Comparison of ENCODE assay signal across 20 mouse cellular contexts in the genomic region with DNA sequence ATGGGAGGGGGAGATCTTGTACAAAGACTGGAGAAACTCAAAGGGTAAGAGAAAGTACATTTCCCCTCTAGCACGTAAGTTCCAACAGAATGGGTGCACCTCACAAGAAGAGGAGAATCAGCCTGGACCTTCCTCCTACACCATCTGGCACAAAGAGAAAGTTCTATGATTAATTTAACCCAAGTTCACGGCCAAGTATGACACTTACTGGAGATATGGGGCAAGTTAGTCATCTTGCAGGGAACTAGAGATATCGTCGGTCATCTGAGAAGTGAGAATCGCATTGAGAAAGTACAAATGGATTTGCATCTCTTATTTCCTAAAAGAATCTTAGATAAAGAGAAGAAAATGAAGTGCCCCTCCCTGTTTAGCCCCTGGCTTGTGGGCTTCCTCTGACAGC.
A peak's percentile ranks its signal among the peaks of the same experiment; 100 is the strongest.
DNase-seq lines count a peak whose midpoint lies in the region; ATAC-seq and TF ChIP-seq lines count a peak whose summit lies in the region.
"Had no signal": no experiment of that assay in that cellular context is flagged by ENCODE, and none has a peak within 500 bp of the region (broad histone marks: within the 10 kb centered on the region; RNA-seq: fewer than 3 reads in every experiment).

No protein-coding gene starts in this region.

- no peak for TF ChIP-seq RAD21 in CH12.LX (IDR thresholded peaks at IDR 0.05; ENCODE audit: low read depth, low read length)

- TF ChIP-seq POLR2A in CH12.LX (IDR thresholded peaks at IDR 0.05; ENCODE audit: low read depth, low read length), result no peak

- H3K36me3 ChIP-seq in heart, embryonic 12.5 days, result no peaks in the 10 kb centered on the region
- H3K36me3 ChIP-seq in heart, postnatal 0 days (replicated peaks; ENCODE audit: control insufficient read depth, insufficient read depth, low read length), result no peaks in the 10 kb centered on the region
- no peaks in the 10 kb centered on the region for H3K36me3 ChIP-seq in CH12.LX (replicated peaks in 1 of 2; ENCODE audit: control insufficient read depth in 1 of 2, insufficient read depth in 1 of 2, low read length in 1 of 2)
- no peaks in the 10 kb centered on the region for H3K36me3 ChIP-seq in limb, embryonic 10.5 days
- H3K36me3 ChIP-seq in midbrain, embryonic 13.5 days, result no peaks in the 10 kb centered on the region
- H3K36me3 ChIP-seq: embryonic facial prominence, embryonic 12.5 days; hindbrain, embryonic 13.5 days; liver, embryonic 15.5 days; midbrain, embryonic 15.5 days; neural tube, embryonic 15.5 days had no signal

- dilution Hi-C loops in CH12.LX (cut with MboI; ENCODE audit: extremely low pct_ligation_motif_present, extremely low pct_unique_long_range_greater_than_20kb, low sequenced_read_pairs), result no loop called here

- no peak for DNase-seq in heart, postnatal 10 days
- DNase-seq in heart, postnatal 0 days (ENCODE audit: low spot score), result no peak
- no peak for DNase-seq in heart, adult 11 months
- DNase-seq in CH12.LX (ENCODE audit: extremely low read depth), result no peak
- DNase-seq in limb, embryonic 10.5 days (ENCODE audit: low spot score), result no peak
- DNase-seq: B cell, adult 2 months; cerebellum, adult 9-10 months; gastrocnemius, postnatal 36 days; right cerebral cortex, postnatal 14 days; thymus, postnatal 4 days had no signal

- no peak for TF ChIP-seq EP300 in heart, postnatal 0 days (IDR thresholded peaks at IDR 0.05; ENCODE audit: low read depth)
- no peak for TF ChIP-seq EP300 in CH12.LX (IDR thresholded peaks at IDR 0.05; ENCODE audit: low read length)

- TF ChIP-seq CTCF in heart, postnatal 0 days (IDR thresholded peaks at IDR 0.05; ENCODE audit: low read depth), result no peak
- no peak for TF ChIP-seq CTCF in CH12.LX (conservative IDR thresholded peaks at IDR 0.05 in 1 of 2, IDR thresholded peaks at IDR 0.05 in 1 of 2; ENCODE audit: low read depth in 2 of 2, low read length in 2 of 2)

- intact Hi-C loops in heart, postnatal 10 days (cut with DNase I), result loop anchor here (5.0 kb wide), 1 partner anchor 195 kb away; no protein-coding TSS in a partner anchor

- 74% methylated on average over 5 of the region's 5 CpGs for WGBS in heart, embryonic 12.5 days
- 29% methylated on average over 5 of the region's 5 CpGs for WGBS in heart, postnatal 0 days
- WGBS in limb, embryonic 10.5 days, result 96% methylated on average over 5 of the region's 5 CpGs
- 96% methylated on average over 5 of the region's 5 CpGs for WGBS in midbrain, embryonic 13.5 days

- no peaks in the 10 kb centered on the region for H3K79me2 ChIP-seq in CH12.LX (replicated peaks; ENCODE audit: control insufficient read depth, extremely low read depth, insufficient read depth, poor library complexity, severe bottlenecking)

- H3K27ac ChIP-seq in heart, embryonic 12.5 days (ENCODE audit: poor library complexity, severe bottlenecking), result peak overlapping the region; percentile 69; the same call in 1 of the 2 replicates
- peak overlapping the region; percentile 69 for H3K27ac ChIP-seq in heart, postnatal 0 days (ENCODE audit: low read depth)
- H3K27ac ChIP-seq in CH12.LX (ENCODE audit: insufficient read depth, low read depth), result no peak overlapping the region
- H3K27ac ChIP-seq in limb, embryonic 10.5 days, result 0 out of 2 replicates have a peak overlapping the region, but pooled peaks have one; percentile 50
- H3K27ac ChIP-seq in midbrain, embryonic 13.5 days, result no peak overlapping the region
- H3K27ac ChIP-seq: embryonic facial prominence, embryonic 12.5 days; liver, embryonic 15.5 days; midbrain, embryonic 15.5 days; neural tube, embryonic 15.5 days had no signal

- in situ Hi-C loops in CH12.LX (cut with MboI; ENCODE audit: low pct_ligation_motif_present, low pct_unique_long_range_greater_than_20kb, low sequenced_read_pairs), result loop anchor here (10.0 kb wide), 1 partner anchor 218 kb away; no protein-coding TSS in a partner anchor

- no peaks in the 10 kb centered on the region for H3K27me3 ChIP-seq in heart, embryonic 12.5 days (replicated peaks)
- H3K27me3 ChIP-seq in heart, postnatal 0 days (ENCODE audit: control insufficient read depth, insufficient read depth, low read length), result no peaks in the 10 kb centered on the region
- H3K27me3 ChIP-seq in CH12.LX (replicated peaks), result no peaks in the 10 kb centered on the region
- H3K27me3 ChIP-seq in limb, embryonic 10.5 days (ENCODE audit: low read depth, poor library complexity, severe bottlenecking), result no peaks in the 10 kb centered on the region
- H3K27me3 ChIP-seq in midbrain, embryonic 13.5 days, result no peaks in the 10 kb centered on the region
- H3K27me3 ChIP-seq: hindbrain, embryonic 13.5 days; liver, embryonic 15.5 days; midbrain, embryonic 15.5 days; neural tube, embryonic 15.5 days had no signal

- ATAC-seq in heart, embryonic 12.5 days (ENCODE audit: insufficient number of reproducible peaks, low FRiP score), result no peak
- ATAC-seq in heart, postnatal 0 days (ENCODE audit: insufficient read depth, low read depth), result no peak
- ATAC-seq in midbrain, embryonic 13.5 days, result no peak
- ATAC-seq: forebrain, embryonic 14.5 days; midbrain, embryonic 15.5 days had no signal

- peaks cover 53% of the 10 kb centered on the region for H3K4me1 ChIP-seq in heart, embryonic 12.5 days (replicated peaks)
- peaks cover 26% of the 10 kb centered on the region for H3K4me1 ChIP-seq in heart, postnatal 0 days (ENCODE audit: control insufficient read depth, insufficient read depth)
- H3K4me1 ChIP-seq in CH12.LX (ENCODE audit: control insufficient read depth in 1 of 2, insufficient read depth in 2 of 2), result peaks cover 0 to 9% of the 10 kb centered on the region in 2 experiments; a peak in 2 of 4 replicates
- peaks cover 37% of the 10 kb centered on the region for H3K4me1 ChIP-seq in limb, embryonic 10.5 days
- H3K4me1 ChIP-seq in midbrain, embryonic 13.5 days (replicated peaks), result peaks cover 29% of the 10 kb centered on the region
- H3K4me1 ChIP-seq: liver, embryonic 15.5 days had no signal

- no peak overlapping the region for H3K4me3 ChIP-seq in heart, embryonic 12.5 days
- H3K4me3 ChIP-seq in heart, postnatal 0 days (ENCODE audit: low read depth, low read length), result no peak overlapping the region
- no peak overlapping the region for H3K4me3 ChIP-seq in CH12.LX (replicated peaks in 1 of 3; ENCODE audit: low read depth in 2 of 3, low read length in 2 of 3, poor library complexity in 1 of 3)
- no peak overlapping the region for H3K4me3 ChIP-seq in limb, embryonic 10.5 days
- no peak overlapping the region for H3K4me3 ChIP-seq in midbrain, embryonic 13.5 days (replicated peaks)
- H3K4me3 ChIP-seq: embryonic facial prominence, embryonic 12.5 days; hindbrain, embryonic 13.5 days; limb, embryonic 12.5 days; liver, embryonic 15.5 days; midbrain, embryonic 15.5 days; neural tube, embryonic 15.5 days had no signal

- H3K9me3 ChIP-seq in heart, embryonic 12.5 days (replicated peaks), result no peaks in the 10 kb centered on the region
- H3K9me3 ChIP-seq in heart, postnatal 0 days (replicated peaks; ENCODE audit: control insufficient read depth, low read length), result no peaks in the 10 kb centered on the region
- H3K9me3 ChIP-seq in CH12.LX (replicated peaks; ENCODE audit: low read length), result no peaks in the 10 kb centered on the region
- H3K9me3 ChIP-seq in limb, embryonic 10.5 days (replicated peaks), result no peaks in the 10 kb centered on the region
- no peaks in the 10 kb centered on the region for H3K9me3 ChIP-seq in midbrain, embryonic 13.5 days
- H3K9me3 ChIP-seq: embryonic facial prominence, embryonic 12.5 days; hindbrain, embryonic 13.5 days; limb, embryonic 12.5 days; liver, embryonic 15.5 days; midbrain, embryonic 15.5 days; neural tube, embryonic 15.5 days had no signal

- H3K4me2 ChIP-seq in heart, embryonic 12.5 days, result no peak overlapping the region
- peak overlapping the region; percentile 53 for H3K4me2 ChIP-seq in heart, postnatal 0 days (ENCODE audit: low read depth, low read length)
- peak overlapping the region; percentile 19 for H3K4me2 ChIP-seq in CH12.LX (ENCODE audit: insufficient read depth, low read depth, poor library complexity, severe bottlenecking)
- H3K4me2 ChIP-seq in midbrain, embryonic 13.5 days (replicated peaks), result no peak overlapping the region
- H3K4me2 ChIP-seq: embryonic facial prominence, embryonic 12.5 days; hindbrain, embryonic 13.5 days; liver, embryonic 15.5 days; lung, embryonic 14.5 days; midbrain, embryonic 15.5 days; neural tube, embryonic 15.5 days had no signal

- H3K9ac ChIP-seq in heart, embryonic 12.5 days, result no peak overlapping the region
- no peak overlapping the region for H3K9ac ChIP-seq in heart, postnatal 0 days (replicated peaks; ENCODE audit: low read depth, low read length)
- H3K9ac ChIP-seq in CH12.LX (ENCODE audit: insufficient read depth, low read depth), result no peak overlapping the region
- H3K9ac ChIP-seq in midbrain, embryonic 13.5 days (replicated peaks), result no peak overlapping the region
- H3K9ac ChIP-seq: embryonic facial prominence, embryonic 12.5 days; hindbrain, embryonic 13.5 days; limb, embryonic 12.5 days; liver, embryonic 15.5 days; lung, embryonic 14.5 days; midbrain, embryonic 15.5 days; neural tube, embryonic 15.5 days had no signal

TF ChIP-seq in CH12.LX, 34 proteins besides CTCF, POLR2A, EP300 and RAD21:
- TF ChIP-seq KAT2A (IDR thresholded peaks at IDR 0.05; ENCODE audit: insufficient replicate concordance, low read length) (no peak), CHD1 (IDR thresholded peaks at IDR 0.05; ENCODE audit: low read depth, low read length) (no peak)

Comparison
In these comparisons a context has a peak if more than half of its experiments do, and no peak if none do; other contexts are left out.
1. H3K4me2 ChIP-seq: peak in heart, postnatal 0 days (single experiment) and CH12.LX (single experiment); none in heart, embryonic 12.5 days (single experiment) and midbrain, embryonic 13.5 days (single experiment).
2. H3K27ac ChIP-seq: peak in heart, embryonic 12.5 days (single experiment), heart, postnatal 0 days (single experiment) and limb, embryonic 10.5 days (single experiment); none in CH12.LX (single experiment) and midbrain, embryonic 13.5 days (single experiment).